Mouse (Mus musculus) ES-Bruce4 (cell line): ENCODE data around the gene Blvrb. TPM values are rescaled to one million over a fixed set of nuclear protein-coding genes. Genes with fewer than 3 reads are reported as not detected.
A peak's percentile ranks its signal among the peaks of the same experiment; 100 is the strongest.

Source experiments
- H3K27ac ChIP-seq: 2 replicates; pipeline ENCODE4 v1.5.1; 2012; ENCODE audit warnings: low read length, inconsistent platforms; ENCODE audit not compliant: insufficient read depth
- H3K27me3 ChIP-seq: 2 replicates; pipeline ENCODE4 v1.6.1; 2012; ENCODE audit warnings: mild to moderate bottlenecking, low read length, inconsistent platforms; ENCODE audit not compliant: control insufficient read depth, poor library complexity, insufficient read depth, severe bottlenecking
- H3K36me3 ChIP-seq: 2 replicates; pipeline ENCODE4 v1.6.1; 2012; ENCODE audit warnings: inconsistent platforms, mild to moderate bottlenecking, low read length, moderate library complexity; ENCODE audit not compliant: control insufficient read depth, poor library complexity, insufficient read depth, severe bottlenecking
- H3K4me1 ChIP-seq: one replicate; pipeline ENCODE4 v1.8.1; 2011; ENCODE audit warnings: low read length; ENCODE audit not compliant: control insufficient read depth, insufficient read depth
- H3K4me3 ChIP-seq: 2 replicates; pipeline ENCODE4 v1.5.1; 2011; ENCODE audit warnings: low read depth, mild to moderate bottlenecking, low read length
- H3K9ac ChIP-seq: 2 replicates; pipeline ENCODE4 v1.6.1; 2012; ENCODE audit warnings: low read depth, mild to moderate bottlenecking, inconsistent platforms; ENCODE audit not compliant: poor library complexity, severe bottlenecking
- H3K9me3 ChIP-seq: replicated peaks from 2 replicates; pipeline ENCODE4 v1.6.1; 2012; ENCODE audit warnings: mild to moderate bottlenecking, low read length, inconsistent platforms; ENCODE audit not compliant: control insufficient read depth, poor library complexity, insufficient read depth, severe bottlenecking
- CTCF ChIP-seq: IDR thresholded peaks from one replicate; pipeline ENCODE4 v1.8.1; 2011; ENCODE audit warnings: low read depth, low read length
- EP300 ChIP-seq: IDR thresholded peaks from 2 replicates; pipeline ENCODE4 v1.6.1; 2011; ENCODE audit warnings: low read depth, low read length; ENCODE audit not compliant: insufficient read depth
- POLR2A ChIP-seq: IDR thresholded peaks from one replicate; pipeline ENCODE4 v1.8.1; 2011; ENCODE audit warnings: low read length; ENCODE audit not compliant: insufficient read depth
- polyA plus RNA-seq: library from polyadenylated mRNA; stranded (reverse); fragments of >200 nt; gene quantifications from 2 replicates; pipeline ENCODE4 v1.2.4, GENCODE M21; 2011; ENCODE audit warnings: low read depth; ENCODE audit not compliant: missing spikeins, insufficient read depth, insufficient read length

The Blvrb gene
- polyA plus RNA-seq, 1 experiment: 44.3 TPM

GRCm38 (mm10) chr7:27499036-27499435, 51.3 kb downstream of the Blvrb start, which contains the start of gene Prx:
Gene Prx (plus strand): TSS chr7:27499324.
- TF ChIP-seq CTCF: no peak
- 0 out of 2 replicates have a peak, but pooled peaks have one; percentile 7 for TF ChIP-seq EP300
- no peak within 1 kb of the TSS for H3K9ac ChIP-seq
- H3K9me3 ChIP-seq: no peaks in the 10 kb centered on the region
- H3K4me3 ChIP-seq: peak within 1 kb of the TSS; percentile 28
- peaks cover 7% of the 10 kb centered on the region for H3K4me1 ChIP-seq
- H3K36me3 ChIP-seq: no peaks in the 10 kb centered on the region
- H3K27ac ChIP-seq: peak within 1 kb of the TSS; percentile 43
- no peaks in the 10 kb centered on the region for H3K27me3 ChIP-seq

GRCm38 (mm10) chr7:27501620-27502019, 53.8 kb downstream of the Blvrb start:
- Histone ChIP-seq H3K4me1 (peaks cover 10% of the 10 kb centered on the region), H3K27ac (no peak overlapping the region), H3K9me3 (no peaks in the 10 kb centered on the region)

GRCm38 (mm10) chr7:27506765-27507370, 59.1 kb downstream of the Blvrb start:
- Histone ChIP-seq H3K9me3 (no peaks in the 10 kb centered on the region), H3K36me3 (no peaks in the 10 kb centered on the region), H3K4me3 (no peak overlapping the region), H3K9ac (peak overlapping the region; percentile 62; the same call in 1 of the 2 replicates), H3K27ac (peak overlapping the region; percentile 58; the same call in 1 of the 2 replicates), H3K4me1 (peaks cover 9% of the 10 kb centered on the region), H3K27me3 (no peaks in the 10 kb centered on the region)
- TF ChIP-seq POLR2A: no peak
- no peak for TF ChIP-seq EP300
- no peak for TF ChIP-seq CTCF

More at GRCm38 (mm10) chr7:27501620-27502019, 53.8 kb downstream of the Blvrb start:
- TF ChIP-seq CTCF: no peak
- no peak for TF ChIP-seq EP300
- TF ChIP-seq POLR2A: no peak
- H3K9ac ChIP-seq: no peak overlapping the region
- H3K27me3 ChIP-seq: no peaks in the 10 kb centered on the region
- no peaks in the 10 kb centered on the region for H3K36me3 ChIP-seq
- H3K4me3 ChIP-seq: no peak overlapping the region

- no peaks in the 10 kb centered on the region for H3K9me3 ChIP-seq
- H3K27me3 ChIP-seq: no peaks in the 10 kb centered on the region
- no peaks in the 10 kb centered on the region for H3K36me3 ChIP-seq
- H3K9ac ChIP-seq: peak overlapping the region; percentile 62
- H3K27ac ChIP-seq: peak overlapping the region; percentile 90
- peaks cover 9% of the 10 kb centered on the region for H3K4me1 ChIP-seq
- TF ChIP-seq POLR2A (peak; percentile 96), EP300 (no peak; the same call in 1 of the 2 replicates)
- peak overlapping the region; percentile 77 for H3K4me3 ChIP-seq
Measured at GRCm38 (mm10) chr7:27507711-27508647, 60.2 kb downstream of the Blvrb start.

GRCm38 (mm10) chr7:27508648-27509005, 60.8 kb downstream of the Blvrb start:
- peak overlapping the region; percentile 45 for H3K9ac ChIP-seq
- H3K27ac ChIP-seq: no peak overlapping the region
- no peaks in the 10 kb centered on the region for H3K9me3 ChIP-seq
- no peaks in the 10 kb centered on the region for H3K36me3 ChIP-seq
- H3K27me3 ChIP-seq: no peaks in the 10 kb centered on the region
- H3K4me3 ChIP-seq: 0 out of 2 replicates have a peak overlapping the region, but pooled peaks have one; percentile 31
- H3K4me1 ChIP-seq: peaks cover 9% of the 10 kb centered on the region
- TF ChIP-seq EP300: no peak
- TF ChIP-seq CTCF: peak; percentile 75

- TF ChIP-seq POLR2A (no peak), CTCF (no peak), EP300 (no peak)
- Histone ChIP-seq H3K9ac (no peak overlapping the region), H3K27me3 (no peaks in the 10 kb centered on the region), H3K4me3 (no peak overlapping the region), H3K4me1 (peaks cover 6% of the 10 kb centered on the region), H3K9me3 (no peaks in the 10 kb centered on the region), H3K36me3 (no peaks in the 10 kb centered on the region), H3K27ac (no peak overlapping the region)
Measured at GRCm38 (mm10) chr7:27510809-27511208, 63.0 kb downstream of the Blvrb start.
